Mouse (Mus musculus) forebrain, embryonic 14.5 days (tissue): Measurements from ENCODE around the gene Arhgap45. TPM values are rescaled to one million over a fixed set of nuclear protein-coding genes. Genes with fewer than 3 reads are reported as not detected.

Experiments used
- ATAC-seq: fragments of 200-750 bp; cut with Nextera tagmentation; 2 replicates; pipeline ENCODE4 v1.8.0; 2017; ENCODE audit warnings: mild to moderate bottlenecking, moderate library complexity
- DNase-seq: peaks from one replicate; pipeline ENCODE4 v3.0.0-alpha.2; 2015; ENCODE audit warnings: low spot score
- H3K27ac ChIP-seq: fragments of 300-500 bp; sonication (generic); 2 replicates; pipeline ENCODE4 v1.5.1; 2014; ENCODE audit warnings: low read depth, mild to moderate bottlenecking, control low read depth, low read length, moderate library complexity
- H3K27me3 ChIP-seq: fragments of 300-500 bp; sonication (generic); replicated peaks from 2 replicates; pipeline ENCODE4 v1.6.1; 2014; ENCODE audit warnings: low read length, control low read depth, mixed read lengths; ENCODE audit not compliant: control insufficient read depth, insufficient read depth
- H3K36me3 ChIP-seq: fragments of 300-500 bp; sonication (generic); 2 replicates; pipeline ENCODE4 v1.6.1; 2014; ENCODE audit warnings: low read length, control low read depth; ENCODE audit not compliant: control insufficient read depth, insufficient read depth
- H3K4me1 ChIP-seq: fragments of 300-500 bp; sonication (generic); 2 replicates; pipeline ENCODE4 v1.6.1; 2014; ENCODE audit warnings: antibody characterized with exemption, low read length, control low read depth; ENCODE audit not compliant: control insufficient read depth, insufficient read depth
- H3K4me2 ChIP-seq: fragments of 300-500 bp; sonication (generic); 2 replicates; pipeline ENCODE4 v1.6.1; 2014; ENCODE audit warnings: mild to moderate bottlenecking, control low read depth, low read length
- H3K4me3 ChIP-seq: fragments of 300-500 bp; sonication (generic); 2 replicates; pipeline ENCODE4 v1.5.1; 2014; ENCODE audit warnings: low read depth, low read length, control low read depth
- H3K9ac ChIP-seq: fragments of 300-500 bp; sonication (generic); 2 replicates; pipeline ENCODE4 v1.6.1; 2014; ENCODE audit warnings: mild to moderate bottlenecking, low read length, control low read depth, moderate library complexity
- H3K9me3 ChIP-seq: fragments of 300-500 bp; sonication (generic); replicated peaks from 2 replicates; pipeline ENCODE4 v1.6.1; 2016; ENCODE audit warnings: low read length, control low read depth, mixed read lengths; ENCODE audit not compliant: control insufficient read depth
- WGBS: fragments of 180-500 bp; shearing (Covaris S2); extraction: QIAGEN DNeasy Blood & Tissue Kit; methylation state at CpG from one replicate; pipeline ENCODE4 v1.1.7; 2014; 5-methylcytosine and 5-hydroxymethylcytosine counted together
- polyA plus RNA-seq: library from polyadenylated mRNA; unstranded; fragments of >200 nt; fragmentation: Nextera tagmentation; extraction: Ambion mirVana; gene quantifications from 2 replicates; pipeline ENCODE4 v1.2.1, GENCODE M21; 2014

The Arhgap45 gene
- polyA plus RNA-seq, 1 experiment from 2014 or later, result 1.1 TPM

- H3K4me3 ChIP-seq, result no peak overlapping the region
- ATAC-seq, result no peak
- DNase-seq, result no peak
- peaks cover 38% of the 10 kb centered on the region for H3K27me3 ChIP-seq
- peaks cover 6% of the 10 kb centered on the region; the same call in 1 of the 2 replicates for H3K9me3 ChIP-seq
- H3K27ac ChIP-seq, result no peak overlapping the region
- WGBS, result 18% methylated on average over 15 of the region's 15 CpGs
- H3K9ac ChIP-seq, result no peak overlapping the region
- no peaks in the 10 kb centered on the region for H3K36me3 ChIP-seq
- H3K4me2 ChIP-seq, result no peak overlapping the region; the same call in 1 of the 2 replicates
- H3K4me1 ChIP-seq, result peaks cover 9% of the 10 kb centered on the region
Observed at GRCm38 (mm10) chr10:79989870-79990269, 26.6 kb upstream of the Arhgap45 start.

- Histone ChIP-seq H3K27ac (no peak overlapping the region), H3K4me1 (peaks cover 6% of the 10 kb centered on the region), H3K9ac (no peak overlapping the region), H3K9me3 (peaks cover 6% of the 10 kb centered on the region; the same call in 1 of the 2 replicates), H3K36me3 (no peaks in the 10 kb centered on the region), H3K27me3 (peaks cover 38% of the 10 kb centered on the region), H3K4me3 (no peak overlapping the region), H3K4me2 (no peak overlapping the region)
- DNase-seq, result no peak
- ATAC-seq, result no peak
- WGBS, result 64% methylated on average over 12 of the region's 12 CpGs
Observed at GRCm38 (mm10) chr10:79991099-79991498, 25.4 kb upstream of the Arhgap45 start.

GRCm38 (mm10) chr10:79991548-79991947, 24.9 kb upstream of the Arhgap45 start:
- H3K36me3 ChIP-seq, result no peaks in the 10 kb centered on the region
- no peak overlapping the region for H3K27ac ChIP-seq
- 87% methylated on average over 6 of the region's 6 CpGs for WGBS
- no peak overlapping the region for H3K9ac ChIP-seq
- H3K4me2 ChIP-seq, result no peak overlapping the region
- H3K4me3 ChIP-seq, result no peak overlapping the region
- H3K9me3 ChIP-seq, result peaks cover 6% of the 10 kb centered on the region; the same call in 1 of the 2 replicates
- ATAC-seq (no peak), DNase-seq (no peak)
- H3K4me1 ChIP-seq, result peaks cover 2% of the 10 kb centered on the region; the same call in 1 of the 2 replicates
- peaks cover 38% of the 10 kb centered on the region for H3K27me3 ChIP-seq

- 77% methylated on average over 16 of the region's 16 CpGs for WGBS
- H3K4me2 ChIP-seq, result no peak overlapping the region
- peaks cover 16% of the 10 kb centered on the region for H3K27me3 ChIP-seq
- peak; percentile 19 for DNase-seq
- no peaks in the 10 kb centered on the region for H3K36me3 ChIP-seq
- peaks cover 6% of the 10 kb centered on the region; the same call in 1 of the 2 replicates for H3K9me3 ChIP-seq
- no peak for ATAC-seq
- H3K4me3 ChIP-seq, result no peak overlapping the region
- no peak overlapping the region for H3K27ac ChIP-seq
- H3K9ac ChIP-seq, result no peak overlapping the region
- H3K4me1 ChIP-seq, result peaks cover 4% of the 10 kb centered on the region; the same call in 1 of the 2 replicates
Observed at GRCm38 (mm10) chr10:79994397-79995115, 21.9 kb upstream of the Arhgap45 start.

- Histone ChIP-seq H3K4me3 (no peak overlapping the region), H3K4me2 (no peak overlapping the region), H3K27me3 (0 out of 2 replicates have a peak, but pooled peaks cover 8% of the 10 kb centered on the region), H3K9me3 (peaks cover 6% of the 10 kb centered on the region; the same call in 1 of the 2 replicates), H3K27ac (no peak overlapping the region), H3K4me1 (peaks cover 4% of the 10 kb centered on the region; the same call in 1 of the 2 replicates), H3K9ac (no peak overlapping the region), H3K36me3 (no peaks in the 10 kb centered on the region)
- WGBS, result 88% methylated on average over 1 of the region's 1 CpGs
- DNase-seq, result no peak
- ATAC-seq, result no peak
Observed at GRCm38 (mm10) chr10:79995636-79996035, 20.8 kb upstream of the Arhgap45 start.

- H3K36me3 ChIP-seq, result no peaks in the 10 kb centered on the region
- peak within 1 kb of the TSS; percentile 38 for H3K4me3 ChIP-seq
- ATAC-seq, result peak; percentile 90
- under 1% methylated on average over 34 of the region's 34 CpGs for WGBS
- peak within 1 kb of the TSS; percentile 63 for H3K4me2 ChIP-seq
- H3K4me1 ChIP-seq, result peaks cover 4% of the 10 kb centered on the region; the same call in 1 of the 2 replicates
- H3K27me3 ChIP-seq, result peaks cover 7% of the 10 kb centered on the region; the same call in 1 of the 2 replicates
- peak within 1 kb of the TSS; percentile 47; the same call in 1 of the 2 replicates for H3K9ac ChIP-seq
- peaks cover 3% of the 10 kb centered on the region; the same call in 1 of the 2 replicates for H3K9me3 ChIP-seq
- no peak within 1 kb of the TSS; the same call in 1 of the 2 replicates for H3K27ac ChIP-seq
- DNase-seq, result peak; percentile 98
Observed at GRCm38 (mm10) chr10:79996272-79997033, 20.0 kb upstream of the Arhgap45 start, which contains the start of gene Abca7. TSS of gene Abca7 (plus strand) at chr10:79996494.

GRCm38 (mm10) chr10:79997034-79997760, 19.3 kb upstream of the Arhgap45 start:
- H3K9me3 ChIP-seq, result no peaks in the 10 kb centered on the region
- peak overlapping the region; percentile 38 for H3K9ac ChIP-seq
- under 1% methylated on average over 35 of the region's 35 CpGs for WGBS
- peaks cover 4% of the 10 kb centered on the region; the same call in 1 of the 2 replicates for H3K4me1 ChIP-seq
- H3K27me3 ChIP-seq, result peaks cover 15% of the 10 kb centered on the region; the same call in 1 of the 2 replicates
- H3K4me3 ChIP-seq, result peak overlapping the region; percentile 38
- ATAC-seq (peak; percentile 83), DNase-seq (peak; percentile 96)
- no peaks in the 10 kb centered on the region for H3K36me3 ChIP-seq
- H3K27ac ChIP-seq, result peak overlapping the region; percentile 39; the same call in 1 of the 2 replicates
- peak overlapping the region; percentile 63 for H3K4me2 ChIP-seq

- peak; percentile 78 for DNase-seq
- Histone ChIP-seq H3K36me3 (no peaks in the 10 kb centered on the region), H3K27me3 (peaks cover 16% of the 10 kb centered on the region; the same call in 1 of the 2 replicates), H3K4me1 (peaks cover 4% of the 10 kb centered on the region; the same call in 1 of the 2 replicates), H3K9me3 (no peaks in the 10 kb centered on the region), H3K9ac (peak overlapping the region; percentile 38), H3K27ac (peak overlapping the region; percentile 39; the same call in 1 of the 2 replicates), H3K4me3 (peak overlapping the region; percentile 38), H3K4me2 (peak overlapping the region; percentile 63)
- peak; percentile 27 for ATAC-seq
- WGBS, result 6% methylated on average over 15 of the region's 15 CpGs
Observed at GRCm38 (mm10) chr10:79997819-79998218, 18.6 kb upstream of the Arhgap45 start.
